Mouse (Mus musculus): ENCODE results near the gene Ciao2a.

Gene Ciao2a

DNA sequence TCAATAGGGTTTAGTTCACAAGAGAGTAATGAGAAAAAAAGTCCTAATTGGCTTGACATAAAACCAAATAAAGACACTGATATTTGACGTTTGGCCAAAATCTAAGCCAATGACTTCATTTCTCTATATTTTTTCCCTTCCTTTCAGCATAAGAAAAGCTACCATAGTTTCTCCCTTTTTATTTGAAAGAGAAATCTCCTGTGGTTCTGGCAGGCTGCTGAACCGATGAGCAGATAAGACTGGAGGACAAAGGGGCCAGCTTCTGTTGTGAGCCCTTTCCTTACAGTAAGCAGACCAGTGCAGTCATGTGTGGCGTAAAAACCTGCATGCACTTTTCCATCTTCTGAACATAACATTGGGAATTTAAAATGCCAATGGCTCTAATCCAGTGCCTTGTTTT is 5.5 kb upstream of the Ciao2a start:
- peak; percentile 15 for DNase-seq

DNA sequence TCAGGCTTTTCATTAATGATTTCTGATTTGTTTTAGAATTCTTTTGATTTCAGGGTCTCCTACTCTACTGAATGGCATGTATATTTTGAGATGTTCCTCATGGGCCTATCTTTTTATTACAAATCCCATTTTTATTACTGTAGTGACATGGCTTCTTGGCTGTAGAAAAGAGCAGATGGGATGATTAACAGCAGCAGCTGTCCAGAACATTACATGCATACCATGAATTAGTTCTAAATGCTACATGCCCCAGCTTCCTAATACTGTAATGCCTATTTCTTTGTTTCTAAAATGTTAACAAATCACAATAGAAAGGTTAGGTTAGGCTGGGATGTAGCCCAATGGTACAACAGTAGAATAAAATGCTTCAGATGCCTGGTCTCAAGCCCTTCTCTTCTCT is 5.0 kb upstream of the Ciao2a start:
- DNase-seq, result no peak

DNA sequence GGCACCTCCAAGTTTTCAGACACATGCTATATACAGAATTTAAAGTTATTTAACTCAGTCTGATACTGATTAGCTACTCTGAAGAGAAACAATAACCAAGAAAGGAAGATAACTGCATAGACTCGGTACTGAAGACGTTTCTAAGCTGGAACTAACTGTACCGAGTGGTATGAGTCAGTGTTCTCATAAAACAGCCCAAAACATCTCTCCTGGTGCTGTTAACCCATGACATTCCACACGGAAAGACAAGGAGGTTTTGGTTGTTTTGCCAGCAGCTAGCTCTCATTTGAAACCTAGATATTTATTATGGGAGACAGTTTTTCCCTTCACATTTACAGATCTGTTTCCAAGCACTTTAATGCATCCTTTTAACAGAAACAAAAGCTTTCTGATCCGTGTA is 2.8 kb upstream of the Ciao2a start:
- DNase-seq, result no peak

DNA sequence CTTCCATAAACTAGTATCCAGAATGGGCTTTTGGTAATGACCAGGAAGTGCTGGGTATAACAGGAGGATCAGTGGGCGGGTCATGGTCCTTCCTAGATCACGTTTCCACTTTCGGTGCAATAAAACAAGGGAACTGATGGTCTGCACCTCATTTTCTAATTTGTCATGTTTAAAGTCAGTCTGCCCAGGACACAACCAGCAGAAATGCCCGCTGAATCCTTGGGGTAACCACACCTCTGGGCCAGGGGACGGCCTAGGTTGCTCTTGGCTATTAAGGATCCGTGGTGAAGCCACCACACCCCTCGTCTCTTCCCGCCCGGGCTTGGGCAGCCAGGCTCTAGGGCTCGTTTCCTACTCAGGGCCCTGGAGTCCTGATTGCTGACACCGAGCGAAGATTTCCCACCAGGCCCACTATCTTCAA is 2.3 kb upstream of the Ciao2a start:
- DNase-seq, result no peak

DNA sequence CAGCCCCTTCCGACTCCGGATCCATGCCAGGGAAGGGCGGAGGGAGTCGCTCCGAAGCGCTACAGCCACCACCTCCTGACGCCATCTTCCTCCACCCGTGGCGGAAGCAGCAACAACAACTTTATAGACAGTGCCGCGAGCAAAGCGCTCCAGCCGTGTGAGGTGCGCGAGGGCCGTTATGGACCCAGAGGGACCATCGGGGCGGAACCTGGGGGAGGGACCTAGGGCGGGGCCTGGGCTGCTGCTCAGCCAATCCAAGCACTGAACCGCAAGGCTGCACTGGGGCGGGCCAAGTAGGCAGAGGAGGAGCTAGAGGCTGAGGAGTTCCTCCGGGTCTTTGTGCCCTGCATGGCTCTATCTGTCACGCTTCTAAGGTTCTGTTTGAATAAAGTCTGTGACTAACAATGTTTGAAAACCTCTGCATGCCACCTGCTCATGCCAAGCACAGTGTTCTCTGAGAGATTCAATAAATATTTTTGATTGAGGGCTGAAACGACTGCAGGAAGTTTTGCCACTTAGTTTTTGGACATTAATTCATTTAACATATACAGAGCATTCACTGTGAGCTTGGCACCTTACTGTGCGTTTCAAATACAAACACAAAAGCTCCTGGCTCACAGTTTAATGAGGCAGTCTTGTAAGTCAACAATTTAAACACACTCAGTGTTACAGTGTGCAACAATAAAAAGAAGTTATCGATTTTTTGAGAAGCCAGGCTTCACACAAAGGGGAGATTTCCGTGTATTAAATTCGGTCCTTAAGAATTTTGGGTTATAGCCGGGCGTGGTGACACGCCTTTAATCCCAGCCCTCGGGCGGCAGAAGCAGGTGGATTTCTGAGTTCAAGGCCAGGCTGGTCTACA is 1.5 kb upstream of the Ciao2a start:
- peak; percentile 100 for DNase-seq

DNA sequence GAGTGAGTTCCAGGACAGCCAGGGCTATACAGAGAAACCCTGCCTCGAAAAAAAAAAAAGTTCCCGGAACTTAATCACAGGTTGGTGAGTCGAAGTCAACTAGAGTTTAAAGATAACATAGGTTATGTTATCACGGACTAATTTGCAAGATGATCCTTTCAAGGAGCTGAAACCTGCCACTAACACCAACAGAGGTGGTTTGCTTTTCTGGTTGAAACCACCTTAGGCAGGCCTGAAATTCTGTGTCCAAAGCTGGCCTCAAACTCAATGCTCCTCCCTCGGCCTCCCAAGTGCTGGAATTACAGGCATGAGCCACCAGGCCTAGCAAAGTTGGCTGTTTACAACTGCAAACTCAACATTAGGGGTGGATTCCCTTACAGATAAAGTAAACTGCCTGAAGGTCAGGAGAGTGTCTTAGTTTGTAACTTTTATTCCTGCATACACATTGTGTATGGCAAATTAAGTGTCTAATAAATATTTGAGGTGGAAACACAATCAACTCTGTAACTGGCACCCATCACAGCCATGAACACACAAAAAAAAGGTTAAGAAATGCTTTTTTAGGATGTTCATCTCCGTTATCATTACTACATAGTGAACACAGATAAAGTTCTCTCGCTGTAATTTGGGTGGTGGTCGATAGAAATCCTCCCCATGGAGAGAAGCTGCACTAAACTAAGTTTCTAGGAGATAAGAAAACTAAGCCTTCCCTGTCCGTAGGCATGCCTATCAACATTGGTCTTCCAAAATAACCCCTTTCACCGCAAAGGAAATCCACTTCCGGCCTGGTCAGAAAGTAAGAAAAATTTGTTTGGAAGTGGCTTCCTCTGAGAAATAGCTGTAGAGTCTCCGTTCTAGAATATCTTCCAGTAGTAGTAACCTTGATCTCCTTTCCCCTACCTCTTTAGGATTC is 612 bp upstream of the Ciao2a start:
- peak; percentile 90 for DNase-seq

DNA sequence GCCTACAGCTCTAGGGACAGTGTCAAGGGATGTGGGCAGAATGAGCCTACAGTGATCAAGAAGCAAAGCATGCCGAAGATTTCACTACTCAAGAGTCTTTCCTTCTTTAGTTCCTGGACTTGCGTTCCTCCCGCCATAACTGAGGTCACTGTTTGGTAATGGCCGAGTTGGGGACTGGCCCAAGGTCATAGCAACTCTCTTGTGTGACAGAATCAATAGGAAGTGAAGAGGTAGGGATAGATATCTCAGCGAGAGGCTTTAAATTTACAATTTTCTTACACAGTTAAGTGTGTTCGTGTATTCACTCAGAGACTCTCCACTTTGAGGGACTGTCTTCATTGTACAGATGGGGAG is 759 bp downstream of the Ciao2a start:
- no peak for DNase-seq

DNA sequence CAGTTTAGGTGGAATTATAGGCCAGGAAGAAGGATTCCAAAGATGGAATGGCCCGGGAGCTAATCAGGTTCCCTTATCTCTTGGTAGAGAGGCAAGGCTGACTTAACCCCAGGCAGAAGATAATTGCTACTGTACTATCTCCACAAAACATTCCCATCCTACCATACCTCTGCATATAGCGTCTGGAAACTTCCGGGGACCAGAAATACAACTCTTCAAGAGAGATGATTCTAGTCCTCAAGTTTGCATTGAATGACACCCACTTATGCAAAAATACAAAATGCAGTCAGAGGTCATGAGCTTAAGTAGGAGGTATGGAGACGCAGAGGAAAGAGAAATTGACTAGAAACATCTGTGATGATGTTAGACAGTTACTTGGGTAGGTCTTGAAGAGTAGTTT is 1.5 kb downstream of the Ciao2a start:
- peak; percentile 84 for DNase-seq

DNA sequence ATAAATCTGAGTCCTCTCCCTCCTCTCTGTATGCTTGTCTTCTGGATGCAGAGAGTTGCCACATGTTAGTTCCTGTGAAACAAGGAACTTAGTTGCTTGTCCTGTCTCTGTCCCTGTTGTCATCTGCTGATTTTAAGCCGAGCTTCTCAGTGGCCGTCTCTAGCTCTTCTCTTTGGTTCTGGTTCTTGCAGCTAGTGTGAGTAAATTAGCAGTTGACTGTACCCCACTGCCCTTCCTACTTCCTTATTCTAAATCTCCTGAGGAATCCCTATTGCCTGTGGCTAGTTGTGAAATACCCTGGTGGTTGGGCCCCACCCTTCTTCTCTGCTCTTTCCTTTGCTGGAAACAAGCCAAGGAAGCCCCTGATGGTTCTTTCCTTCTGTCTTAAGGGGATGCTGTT is 5.1 kb downstream of the Ciao2a start:
- DNase-seq, result peak; percentile 96

DNA sequence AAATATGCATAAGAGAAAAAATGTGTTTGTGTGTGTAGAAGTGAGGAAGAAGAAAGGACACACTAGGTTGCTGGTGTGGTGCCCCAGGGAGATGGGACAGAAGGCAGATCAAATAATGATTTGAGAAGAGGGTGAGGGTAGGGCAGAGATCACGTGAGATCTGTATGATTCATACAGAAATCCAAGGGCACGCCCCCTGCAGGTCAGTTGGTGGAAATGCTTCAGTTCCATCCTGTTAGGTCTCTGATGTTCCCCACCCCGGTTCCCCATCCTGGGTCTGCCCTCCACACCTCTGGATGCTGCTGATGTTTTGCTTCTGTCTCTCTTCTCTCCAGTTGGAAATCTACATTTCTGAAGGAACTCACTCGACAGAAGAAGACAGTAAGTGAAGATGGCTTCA is 9.6 kb downstream of the Ciao2a start:
- DNase-seq, result no peak

DNA sequence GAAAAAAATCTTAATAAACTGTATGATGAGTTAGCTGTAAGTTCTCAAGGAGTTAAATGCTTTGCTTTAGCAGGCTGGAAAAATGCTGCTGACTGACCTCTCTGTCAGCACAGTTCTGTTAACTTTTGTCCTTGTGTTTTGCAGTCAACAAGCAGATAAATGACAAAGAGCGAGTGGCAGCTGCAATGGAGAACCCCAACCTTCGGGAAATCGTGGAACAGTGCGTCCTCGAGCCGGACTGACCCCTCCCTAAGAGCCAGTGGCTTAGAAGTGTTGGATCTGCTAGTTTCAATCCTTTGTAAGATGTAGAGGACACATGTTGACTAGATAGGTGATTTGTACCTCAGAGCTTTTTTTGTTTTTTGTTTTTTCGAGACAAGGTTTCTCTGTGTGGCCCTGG is 11.8 kb downstream of the Ciao2a start:
- DNase-seq, result peak; percentile 81

DNA sequence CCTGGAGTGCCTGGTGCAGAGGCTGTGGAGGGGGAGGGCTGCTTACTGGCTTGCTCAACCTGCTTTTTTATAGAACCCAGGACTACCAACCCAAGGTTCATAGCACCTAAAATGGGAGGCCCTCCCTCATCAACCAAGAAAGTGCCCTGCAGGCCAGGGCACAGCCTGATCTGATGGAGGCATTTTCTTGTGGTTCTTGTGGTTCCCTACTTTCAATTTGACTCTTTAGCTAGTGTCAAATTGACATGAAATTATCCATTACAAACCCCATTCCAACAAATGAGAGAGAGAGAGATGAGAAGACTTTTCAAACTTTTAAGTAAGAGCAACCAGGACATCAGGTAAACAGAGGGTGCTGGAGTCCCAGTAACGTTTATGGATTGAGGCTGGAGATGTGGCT is 15.9 kb downstream of the Ciao2a start:
- no peak for DNase-seq

DNA sequence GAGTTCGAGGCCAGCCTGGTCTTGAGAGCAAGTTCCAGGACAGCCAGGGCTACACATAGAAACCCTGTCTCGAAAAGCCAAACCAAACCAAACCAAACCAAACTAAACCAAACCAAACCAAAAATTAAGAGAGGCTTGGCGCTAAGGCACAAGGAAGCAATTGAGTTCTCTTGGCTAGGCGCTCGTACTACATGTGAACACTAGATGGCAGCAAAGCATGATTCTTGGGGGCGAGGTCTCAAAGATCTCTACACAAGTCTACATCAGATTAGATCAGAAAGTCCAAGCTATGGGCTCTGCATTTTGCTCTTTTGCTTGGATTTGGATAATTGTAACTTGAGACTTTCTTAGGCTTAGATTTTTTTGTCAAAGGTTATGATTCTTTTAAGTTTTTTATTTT is 17.8 kb downstream of the Ciao2a start:
- peak; percentile 87 for DNase-seq

DNA sequence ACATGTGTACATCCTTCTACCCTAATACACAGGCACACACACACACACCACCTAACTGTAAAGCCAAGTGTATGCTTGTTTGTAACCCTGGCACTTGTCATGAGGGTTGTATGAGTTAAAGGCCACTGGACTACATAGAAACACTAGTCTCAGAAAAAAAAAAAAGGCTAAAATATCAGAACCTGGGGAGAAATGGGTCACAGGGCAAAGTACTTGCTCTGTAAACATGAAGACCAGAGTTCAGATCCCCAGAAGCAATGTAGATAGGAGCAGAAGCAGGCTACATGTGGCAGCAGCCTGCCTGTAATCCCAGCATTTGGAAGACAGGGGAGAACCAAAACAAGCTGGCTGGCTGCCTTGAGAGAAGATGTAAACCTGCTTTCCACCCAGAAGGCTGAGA is 19.7 kb downstream of the Ciao2a start:
- DNase-seq, result no peak

DNA sequence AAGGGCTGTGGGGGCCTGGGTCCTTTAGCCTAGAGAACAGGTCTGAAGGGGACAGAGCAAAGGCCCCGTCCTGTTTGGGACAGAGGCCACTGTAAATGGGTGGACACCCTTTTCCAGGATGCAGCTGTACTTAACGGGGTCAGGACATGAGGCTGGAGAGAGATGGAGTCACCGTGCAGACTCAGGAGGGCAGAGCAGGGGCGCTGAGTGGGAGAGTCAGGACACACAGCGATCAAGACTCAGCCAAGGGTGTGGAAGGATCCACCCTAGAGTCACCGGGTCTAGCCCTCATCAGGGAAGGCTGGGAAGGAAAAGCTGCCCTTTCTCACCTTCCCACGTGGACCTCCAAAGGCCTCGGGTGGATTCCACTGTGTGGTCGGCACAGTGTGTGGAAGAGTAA is 25.6 kb downstream of the Ciao2a start:
- peak; percentile 93 for DNase-seq

DNA sequence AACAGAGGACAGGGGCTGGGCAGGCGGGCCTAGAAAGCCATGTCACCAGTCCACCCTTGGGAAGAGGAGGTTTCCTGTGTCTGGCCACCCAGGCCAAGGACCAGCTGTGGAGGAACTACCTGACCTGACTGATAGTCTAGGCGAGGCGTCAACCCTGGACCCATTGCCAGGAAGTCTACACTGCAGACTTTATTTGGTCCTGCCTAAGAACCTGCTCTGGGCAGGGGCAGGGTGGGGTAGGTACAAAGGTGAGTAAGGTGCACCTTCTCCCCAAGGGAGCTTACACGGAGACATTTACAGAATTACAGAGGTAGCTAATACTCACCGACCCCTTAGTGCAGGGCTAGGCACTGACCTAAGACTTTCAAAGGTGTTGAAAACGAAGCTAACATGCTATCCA is 27.2 kb downstream of the Ciao2a start:
- no peak for DNase-seq

DNA sequence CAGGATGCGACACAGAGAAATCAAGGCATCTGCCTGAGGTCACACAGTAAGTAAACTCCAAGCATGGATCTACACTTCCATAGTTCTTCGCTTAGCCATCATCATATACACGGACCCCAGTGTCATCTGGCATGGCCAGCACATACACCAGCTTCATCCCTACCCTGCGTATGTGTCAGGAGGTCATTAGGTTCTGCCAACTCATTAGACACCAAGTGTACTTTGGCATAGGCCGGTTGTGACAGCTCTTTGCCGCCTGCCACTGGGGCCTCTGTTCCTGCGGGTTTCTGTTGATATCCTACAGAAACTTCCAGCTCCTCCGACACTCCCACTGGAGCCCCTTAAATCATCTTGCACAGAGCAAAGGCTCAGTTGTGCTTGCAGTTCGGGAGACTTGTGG is 27.6 kb downstream of the Ciao2a start:
- no peak for DNase-seq

DNA sequence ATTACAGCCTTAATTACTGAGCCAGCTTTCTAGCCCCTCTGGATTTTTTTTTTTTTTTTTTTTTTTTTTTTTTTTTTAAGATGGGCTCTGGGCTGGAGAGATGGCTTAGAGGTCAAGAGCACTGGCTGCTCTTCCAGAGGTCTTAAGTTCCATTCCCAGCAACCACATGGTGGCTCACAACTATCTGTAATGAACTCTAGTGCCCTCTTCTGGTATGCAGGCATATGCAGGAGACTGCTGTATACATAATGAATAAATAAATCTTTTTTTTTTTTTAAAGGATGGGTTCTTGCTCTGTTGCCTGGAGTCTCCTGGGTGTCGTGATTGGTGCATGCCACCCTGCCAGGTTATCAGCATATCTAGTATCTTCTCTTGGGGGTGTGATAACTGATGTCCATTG is 29.1 kb downstream of the Ciao2a start:
- DNase-seq, result no peak

DNA sequence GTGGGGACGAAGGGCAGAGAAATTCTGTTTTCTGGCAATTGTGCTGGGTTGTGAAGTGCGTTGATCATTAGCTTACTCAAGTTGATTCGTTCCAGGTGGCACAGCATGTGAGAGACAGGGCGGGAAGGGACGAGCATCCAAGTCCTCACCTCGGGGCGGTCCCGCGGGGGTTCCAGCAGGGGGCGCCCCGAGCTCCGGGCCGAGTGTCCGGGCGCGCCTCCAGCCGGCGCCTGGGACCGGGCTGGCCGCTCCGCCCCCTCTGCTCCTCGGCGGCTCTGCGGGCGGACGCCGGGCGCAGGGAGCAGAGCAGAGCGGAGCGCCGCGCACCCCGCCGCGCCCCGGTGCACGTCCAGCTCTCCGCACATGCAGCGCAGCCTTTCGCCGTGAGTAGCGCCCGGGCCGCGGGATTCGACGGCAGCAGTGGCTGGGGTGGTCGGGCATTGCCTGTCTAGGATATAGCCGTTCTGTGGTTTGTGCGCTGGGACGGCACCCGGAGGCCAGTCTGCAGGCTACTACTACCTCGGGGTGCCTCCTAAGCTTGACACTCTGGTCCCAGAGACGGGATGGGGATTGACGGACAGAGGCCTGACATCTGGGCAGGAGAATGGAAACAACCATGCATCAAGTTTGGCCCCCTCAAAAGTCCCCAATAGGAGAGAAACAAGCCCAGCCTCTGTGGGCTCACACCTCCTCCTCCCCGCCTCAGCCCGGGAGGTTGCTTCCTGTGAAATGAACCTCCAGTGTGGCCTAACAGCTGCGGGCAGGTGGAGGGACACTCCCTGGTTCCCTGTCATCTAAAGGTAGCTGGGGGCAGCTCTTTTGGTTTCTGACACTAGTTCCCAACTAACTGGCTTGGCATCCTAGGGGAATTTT is 31.8 kb downstream of the Ciao2a start, which contains the start of gene Dapk2:
Gene Dapk2 (plus strand): TSS at position 266 of the 873 bp plus-strand sequence.
- DNase-seq, result peak; percentile 98

DNA sequence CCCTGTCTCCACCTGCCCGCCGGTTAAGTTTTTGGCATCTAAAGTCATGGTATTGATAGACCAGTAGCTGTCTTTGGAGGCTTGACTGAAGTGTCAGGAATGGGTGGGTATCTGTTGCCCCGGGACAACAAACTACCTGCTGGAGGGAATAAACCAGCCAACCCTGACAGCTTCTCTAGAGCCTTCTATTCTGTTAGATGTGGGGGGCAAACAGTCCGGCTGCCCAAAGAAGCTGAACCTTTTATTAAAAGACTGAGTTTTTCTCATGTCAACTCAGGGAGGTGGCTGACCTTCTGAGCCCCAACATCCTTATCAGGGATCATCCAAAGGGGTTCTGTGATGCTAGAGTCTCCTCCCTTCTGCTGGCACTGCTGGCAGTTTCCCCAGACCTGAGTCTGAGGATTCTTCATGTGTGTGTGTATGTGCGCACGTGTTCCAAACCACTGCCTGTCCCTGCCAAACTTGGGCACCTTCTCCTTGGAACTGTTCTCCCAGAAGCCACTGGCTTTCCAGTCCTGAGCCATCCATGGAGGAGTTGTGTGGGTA is 32.5 kb downstream of the Ciao2a start:
- DNase-seq, result peak; percentile 83

DNA sequence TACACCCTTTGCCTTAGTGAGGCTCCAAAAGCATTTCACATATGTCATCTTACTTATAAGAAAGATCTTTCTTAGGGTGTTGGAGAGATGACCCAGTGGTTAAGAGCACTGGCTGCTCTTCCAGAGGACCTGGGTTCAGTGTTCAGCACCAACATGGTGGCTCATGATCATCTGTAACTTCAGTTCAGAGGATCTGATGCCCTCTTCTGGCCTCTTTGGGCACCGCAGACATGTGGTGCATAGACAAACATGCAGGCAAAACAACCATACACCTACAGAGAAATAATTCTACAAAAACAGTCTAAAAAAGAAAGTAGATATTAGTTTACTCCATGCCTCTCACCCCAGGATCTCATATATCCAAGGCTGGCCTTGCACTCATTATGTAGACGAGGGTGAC is 33.7 kb downstream of the Ciao2a start:
- no peak for DNase-seq

DNA sequence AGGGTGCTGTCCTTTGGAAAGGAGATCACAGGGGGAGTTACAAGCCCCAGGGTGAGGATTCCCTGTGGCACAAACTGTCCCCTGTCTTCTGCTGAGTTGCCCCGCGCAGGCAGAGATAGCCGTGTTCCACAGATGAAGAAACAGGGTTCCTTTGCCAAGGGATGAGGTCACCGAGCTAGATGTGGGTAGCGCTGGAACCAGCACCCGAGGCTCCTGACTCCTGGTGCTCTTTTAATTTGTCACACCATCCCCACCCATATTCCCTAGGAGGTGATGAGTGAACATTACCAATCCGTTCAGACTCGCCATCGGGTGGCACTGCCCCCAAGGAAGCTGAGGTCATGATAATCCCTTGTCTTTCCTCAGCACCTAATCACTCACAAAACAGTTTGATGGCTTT is 36.6 kb downstream of the Ciao2a start:
- DNase-seq, result peak; percentile 96

DNA sequence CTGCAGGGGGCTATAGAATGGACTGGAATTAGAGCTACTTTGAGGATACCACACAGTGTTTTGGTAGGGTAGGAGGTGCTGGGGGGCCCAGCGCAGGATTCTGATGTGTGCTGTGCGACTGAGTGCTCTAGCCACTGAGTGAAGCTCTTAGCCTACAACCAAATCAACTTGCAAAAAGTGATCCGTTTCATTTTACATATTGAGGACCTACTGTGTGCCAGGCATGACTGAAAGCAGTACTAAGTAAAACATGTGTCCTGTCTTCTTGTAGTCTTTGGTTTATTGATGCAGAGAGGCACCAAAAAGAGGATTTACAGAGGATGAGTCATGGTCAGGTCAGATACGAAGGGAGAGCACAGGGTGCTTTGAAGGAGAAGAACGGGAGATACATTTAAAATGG is 40.8 kb downstream of the Ciao2a start:
- DNase-seq, result no peak

Measured in heart, adult 11 months (tissue).